Mouse (Mus musculus): ENCODE measurements around the gene Cyb5r1. TPM values are rescaled to one million over a fixed set of nuclear protein-coding genes. Genes with fewer than 3 reads are reported as not detected.

The Cyb5r1 gene
- polyA plus RNA-seq, 1 experiment from 2014 or later, result 26.1 TPM

GRCm38 (mm10) chr1:134460294-134461284, 55.2 kb downstream of the Cyb5r1 start:
- H3K4me2 ChIP-seq (replicated peaks; ENCODE audit: low read depth, low read length), result no peak overlapping the region
- ATAC-seq (ENCODE audit: low FRiP score) (no peak), DNase-seq (ENCODE audit: low spot score) (no peak)
- H3K27ac ChIP-seq (ENCODE audit: low read depth, low read length), result no peak overlapping the region
- no peak overlapping the region for H3K9ac ChIP-seq (ENCODE audit: low read depth, low read length)
- no peaks in the 10 kb centered on the region for H3K36me3 ChIP-seq (ENCODE audit: control insufficient read depth, insufficient read depth, low read length)
- no peaks in the 10 kb centered on the region for H3K9me3 ChIP-seq (ENCODE audit: control insufficient read depth, low read length)
- H3K4me1 ChIP-seq (replicated peaks; ENCODE audit: control insufficient read depth, insufficient read depth, low read length), result no peaks in the 10 kb centered on the region
- 91% methylated on average over 1 of the region's 1 CpGs for WGBS
- no peak overlapping the region for H3K4me3 ChIP-seq (ENCODE audit: low read depth, low read length)
- no peaks in the 10 kb centered on the region for H3K27me3 ChIP-seq (ENCODE audit: control insufficient read depth, insufficient read depth, low read length)

Other genes starting within 250 kb of the Cyb5r1 start
- 1.1 and 2.0 TPM in 2 replicates for gene Chil1, start 223.4 kb upstream of the Cyb5r1 start, polyA plus RNA-seq (2014; fragmentation: Nextera tagmentation; extraction: Ambion mirVana)
- 1.4 and 3.7 TPM in 2 replicates for gene Mybph, start 212.1 kb upstream of the Cyb5r1 start, polyA plus RNA-seq (2014; fragmentation: Nextera tagmentation; extraction: Ambion mirVana)
- 0.24 and 0.25 TPM in 2 replicates for gene Adora1, start 170.1 kb upstream of the Cyb5r1 start, polyA plus RNA-seq (2014; fragmentation: Nextera tagmentation; extraction: Ambion mirVana)
- gene Myog, start 115.6 kb upstream of the Cyb5r1 start, polyA plus RNA-seq (2014; fragmentation: Nextera tagmentation; extraction: Ambion mirVana), result 5.5 and 12.2 TPM in 2 replicates
- 1.9 and 2.1 TPM in 2 replicates for gene Ppfia4, start 72.6 kb upstream of the Cyb5r1 start, polyA plus RNA-seq (2014; fragmentation: Nextera tagmentation; extraction: Ambion mirVana)
- 126 and 128 TPM in 2 replicates for gene Tmem183a, start 43.6 kb upstream of the Cyb5r1 start, polyA plus RNA-seq (2014; fragmentation: Nextera tagmentation; extraction: Ambion mirVana)
- not detected in 2 replicates for gene 4933406M09Rik, start 19.6 kb upstream of the Cyb5r1 start, polyA plus RNA-seq (2014; fragmentation: Nextera tagmentation; extraction: Ambion mirVana)
- 77.7 and 81.7 TPM in 2 replicates for gene Adipor1, start 9.8 kb downstream of the Cyb5r1 start, polyA plus RNA-seq (2014; fragmentation: Nextera tagmentation; extraction: Ambion mirVana)
- 26.4 and 32.9 TPM in 2 replicates for gene Klhl12, start 50.0 kb downstream of the Cyb5r1 start, polyA plus RNA-seq (2014; fragmentation: Nextera tagmentation; extraction: Ambion mirVana)
- 51.8 and 54.5 TPM in 2 replicates for gene Rabif, start 89.1 kb downstream of the Cyb5r1 start, polyA plus RNA-seq (2014; fragmentation: Nextera tagmentation; extraction: Ambion mirVana)
- not detected in 2 replicates for gene Mgat4e, start 144.1 kb downstream of the Cyb5r1 start, polyA plus RNA-seq (2014; fragmentation: Nextera tagmentation; extraction: Ambion mirVana)
- gene Kdm5b, start 154.6 kb downstream of the Cyb5r1 start, polyA plus RNA-seq (2014; fragmentation: Nextera tagmentation; extraction: Ambion mirVana), result 94.7 and 102 TPM in 2 replicates
- gene Syt2, start 241.1 kb downstream of the Cyb5r1 start, polyA plus RNA-seq (2014; fragmentation: Nextera tagmentation; extraction: Ambion mirVana), result 3.0 and 4.1 TPM in 2 replicates